In the genomic region with DNA sequence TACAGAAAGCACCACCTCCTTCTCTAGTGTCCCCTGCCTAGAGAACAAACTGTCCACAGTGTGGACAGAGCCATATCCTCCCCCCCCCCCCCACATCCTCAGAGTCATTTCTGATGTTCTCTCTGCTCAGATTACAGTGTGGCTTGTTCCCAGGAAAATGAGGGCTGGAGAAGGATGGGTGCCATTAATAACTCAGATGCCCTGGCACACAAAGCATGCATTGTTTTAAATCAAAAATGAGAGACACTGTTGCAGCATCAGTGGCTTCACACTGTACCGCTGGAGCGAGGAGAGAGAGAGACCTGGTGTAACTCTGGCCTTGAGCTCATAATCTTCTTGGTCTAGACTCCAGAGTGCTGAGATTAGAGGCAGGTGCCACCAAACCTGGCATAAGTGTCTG, we compare ENCODE assay signal across 16 mouse cellular contexts.
"Had no signal": no experiment of that assay in that cellular context is flagged by ENCODE, and none has a peak within 500 bp of the region (broad histone marks: within the 10 kb centered on the region; RNA-seq: fewer than 3 reads in every experiment).

No protein-coding gene starts in this region.

- H3K27ac ChIP-seq: kidney, postnatal 0 days; layer of hippocampus, adult 2 months; left cerebral cortex, adult 2 months; liver, embryonic 13.5 days; stomach, embryonic 15.5 days had no signal

- H3K4me3 ChIP-seq: layer of hippocampus, adult 2 months; left cerebral cortex, adult 2 months; liver, embryonic 13.5 days; stomach, embryonic 15.5 days had no signal

- DNase-seq: kidney, postnatal 25 days; layer of hippocampus, adult 9-11 months; liver, embryonic 13.5 days; lung, adult 2 months; lung, postnatal 14 days; lung, postnatal 4 days; midbrain, embryonic 14.5 days; right cerebral cortex, postnatal 25 days; spleen, adult 18-20 months; thymus, adult 2 months; thymus, postnatal 14 days; thymus, postnatal 4 days had no signal
